Mouse (Mus musculus) neural tube, embryonic 11.5 days (tissue): ENCODE results near the gene Gm14409. TPM values are rescaled to one million over a fixed set of nuclear protein-coding genes. Genes with fewer than 3 reads are reported as not detected.
"Not testable (repeated sequence)": the region's sequence is repeated elsewhere in the genome, so short reads cannot be mapped to it uniquely, and the experiment has no call there.

ENCODE experiments used
- ATAC-seq: fragments of 200-750 bp; cut with Nextera tagmentation; 2 replicates; pipeline ENCODE4 v1.8.0; 2017; ENCODE audit warnings: moderate number of reproducible peaks, mild to moderate bottlenecking, moderate TSS enrichment, moderate library complexity; ENCODE audit not compliant: insufficient read depth, low FRiP score, low TSS enrichment
- DNase-seq: peaks from one replicate; pipeline ENCODE4 v3.0.0-alpha.2; 2015; ENCODE audit warnings: low spot score
- H3K27ac ChIP-seq: fragments of 300-500 bp; sonication (generic); 2 replicates; pipeline ENCODE4 v1.5.1; 2014; ENCODE audit warnings: low read depth, mild to moderate bottlenecking, low read length
- H3K27me3 ChIP-seq: fragments of 300-500 bp; sonication (generic); 2 replicates; pipeline ENCODE4 v1.6.1; 2014; ENCODE audit warnings: mild to moderate bottlenecking, low read length, mixed read lengths; ENCODE audit not compliant: control insufficient read depth, insufficient read depth
- H3K36me3 ChIP-seq: fragments of 300-500 bp; sonication (generic); 2 replicates; pipeline ENCODE4 v1.6.1; 2014; ENCODE audit warnings: mild to moderate bottlenecking, low read length, moderate library complexity, mixed read lengths; ENCODE audit not compliant: control insufficient read depth, insufficient read depth
- H3K4me1 ChIP-seq: fragments of 300-500 bp; sonication (generic); 2 replicates; pipeline ENCODE4 v1.6.1; 2014; ENCODE audit warnings: low read length, mixed read lengths; ENCODE audit not compliant: control insufficient read depth, insufficient read depth
- H3K4me2 ChIP-seq: fragments of 300-500 bp; sonication (generic); 2 replicates; pipeline ENCODE4 v1.6.1; 2014; ENCODE audit warnings: low read depth, mild to moderate bottlenecking, moderate library complexity
- H3K4me3 ChIP-seq: fragments of 300-500 bp; sonication (generic); 2 replicates; pipeline ENCODE4 v1.5.1; 2014; ENCODE audit warnings: low read depth, low read length
- H3K9ac ChIP-seq: fragments of 300-500 bp; sonication (generic); 2 replicates; pipeline ENCODE4 v1.6.1; 2014; ENCODE audit warnings: mild to moderate bottlenecking, low read length
- H3K9me3 ChIP-seq: fragments of 300-500 bp; sonication (generic); 2 replicates; pipeline ENCODE4 v1.6.1; 2016; ENCODE audit warnings: low read length; ENCODE audit not compliant: control insufficient read depth
- WGBS: fragments of 180-500 bp; shearing (Covaris S2); extraction: QIAGEN DNeasy Blood & Tissue Kit; methylation state at CpG from one replicate; pipeline ENCODE4 v1.1.7; 2014; 5-methylcytosine and 5-hydroxymethylcytosine counted together
- polyA plus RNA-seq: library from polyadenylated mRNA; unstranded; fragments of >200 nt; fragmentation: Nextera tagmentation; extraction: Ambion mirVana; gene quantifications from 2 replicates; pipeline ENCODE4 v1.2.1, GENCODE M21; 2014

The Gm14409 gene
- polyA plus RNA-seq = not detected in 2 replicates

DNA sequence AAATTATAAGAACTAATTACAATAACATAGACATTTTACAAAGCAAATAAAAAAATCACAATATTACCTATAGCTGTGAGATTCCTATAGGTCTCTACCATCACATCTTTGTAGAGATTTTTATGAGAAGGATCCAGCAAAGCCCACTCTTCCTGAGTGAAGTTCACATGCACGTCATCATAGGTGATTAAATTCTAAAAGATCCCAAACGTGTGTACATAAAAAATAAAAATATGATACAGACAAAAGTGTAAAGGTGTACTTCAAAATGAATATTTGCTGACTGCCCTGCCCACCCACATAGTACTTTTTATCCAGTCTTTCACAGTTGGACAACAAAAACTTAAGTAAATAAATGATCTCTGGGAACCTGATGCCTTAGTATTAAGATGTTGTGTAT lies at the start of gene Gm14409:
Gm14409 (minus strand) TSS at position 101 of the 400 bp plus-strand sequence.
- not testable (repeated sequence) for H3K36me3 ChIP-seq, DNase-seq, H3K4me1 ChIP-seq, H3K9me3 ChIP-seq, H3K27me3 ChIP-seq, H3K27ac ChIP-seq, ATAC-seq, H3K9ac ChIP-seq, H3K4me2 ChIP-seq, H3K4me3 ChIP-seq
- no CpG with 5 or more reads among the region's 2 CpGs for WGBS

DNA sequence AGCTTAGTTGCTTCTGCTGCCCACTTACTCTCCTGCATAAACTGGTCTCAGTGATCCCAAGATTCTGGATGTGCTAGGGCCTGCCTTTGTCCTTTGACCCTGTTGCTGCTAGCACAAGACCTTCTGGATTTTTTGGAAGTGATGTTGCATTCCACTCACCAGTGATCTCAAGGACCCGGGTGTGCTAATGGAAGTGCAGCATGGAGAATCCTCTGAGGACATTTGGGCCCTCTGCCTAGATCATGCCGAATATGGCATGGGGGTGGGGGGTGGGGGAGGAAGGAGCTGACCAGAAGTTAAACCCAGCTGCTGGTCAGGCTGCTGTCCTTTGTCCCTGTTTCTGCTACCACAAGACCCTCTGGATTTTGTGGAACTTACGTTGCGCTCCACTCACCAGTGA lies 42.8 kb upstream of the Gm14409 start:
- H3K36me3 ChIP-seq, H3K9ac ChIP-seq, H3K27ac ChIP-seq, H3K4me2 ChIP-seq, DNase-seq, H3K9me3 ChIP-seq, H3K4me1 ChIP-seq, H3K4me3 ChIP-seq, H3K27me3 ChIP-seq, ATAC-seq: not testable (repeated sequence)
- WGBS = 91% methylated on average over 4 of the region's 4 CpGs

DNA sequence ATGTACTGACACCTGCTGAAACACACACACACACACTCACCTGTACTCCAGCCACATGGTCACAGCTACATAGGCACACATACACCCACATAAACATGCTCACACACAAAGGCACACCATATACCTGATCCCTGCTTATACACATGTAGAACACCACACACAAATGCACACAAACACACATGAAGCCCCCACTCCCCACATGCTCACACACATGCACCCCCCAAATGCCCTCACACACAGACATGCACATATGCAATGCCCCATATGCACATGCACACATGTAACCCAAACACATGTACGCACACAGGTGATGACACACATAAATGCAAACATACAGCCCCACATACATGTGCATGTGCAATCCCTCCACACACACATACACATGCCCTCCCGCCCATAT lies 38.1 kb upstream of the Gm14409 start:
- WGBS = no CpG with 5 or more reads among the region's 2 CpGs
- not testable (repeated sequence) for H3K4me1 ChIP-seq, H3K9ac ChIP-seq, H3K27ac ChIP-seq, DNase-seq, H3K36me3 ChIP-seq, H3K4me2 ChIP-seq, H3K4me3 ChIP-seq, H3K27me3 ChIP-seq, H3K9me3 ChIP-seq, ATAC-seq

DNA sequence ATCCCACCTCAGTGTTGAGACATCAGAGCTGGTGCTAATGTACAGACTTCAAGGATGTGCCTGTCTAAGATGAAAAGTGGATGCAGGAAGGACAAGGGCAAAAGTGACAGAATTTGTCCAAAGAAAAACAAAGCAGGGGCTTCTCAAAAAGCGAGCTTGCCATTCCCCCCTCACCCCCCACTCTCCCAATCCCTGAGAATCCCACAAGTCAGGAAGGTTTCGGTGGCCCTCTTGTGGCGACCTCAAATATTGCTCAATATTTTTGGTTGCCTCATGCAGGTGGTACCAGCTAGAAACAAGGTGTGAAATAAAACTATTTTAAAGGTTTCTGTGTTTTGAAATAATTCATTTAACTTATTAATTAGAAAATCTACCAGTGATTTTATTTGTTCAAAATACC lies 16.9 kb upstream of the Gm14409 start:
- not testable (repeated sequence) for H3K4me3 ChIP-seq, ATAC-seq, H3K27ac ChIP-seq, H3K36me3 ChIP-seq, H3K27me3 ChIP-seq, DNase-seq, H3K4me1 ChIP-seq, H3K9ac ChIP-seq, H3K9me3 ChIP-seq, H3K4me2 ChIP-seq
- WGBS = 26% methylated on average over 3 of the region's 3 CpGs

DNA sequence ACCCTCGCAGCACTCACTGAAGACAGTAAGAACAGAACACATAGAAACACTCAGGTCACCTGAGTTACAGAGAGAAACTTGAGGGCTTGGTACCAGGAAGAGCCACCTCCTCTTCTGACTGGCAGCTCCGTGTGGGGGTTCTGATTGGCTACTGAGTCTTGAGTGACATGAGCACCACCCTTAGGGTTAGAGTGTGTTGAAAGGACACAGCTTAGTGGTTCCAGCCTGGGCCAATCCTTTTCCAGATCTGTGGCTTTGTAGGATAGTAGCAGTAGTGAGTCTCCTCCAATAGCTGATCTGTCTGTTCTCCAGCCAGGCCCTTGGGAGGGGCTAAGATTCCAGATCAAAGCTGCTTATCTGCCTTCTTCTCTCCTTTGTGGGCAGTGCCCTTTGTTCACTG lies 10.9 kb upstream of the Gm14409 start:
- H3K27ac ChIP-seq, H3K4me3 ChIP-seq, H3K4me2 ChIP-seq, H3K27me3 ChIP-seq, H3K4me1 ChIP-seq, H3K9me3 ChIP-seq, DNase-seq, ATAC-seq, H3K36me3 ChIP-seq, H3K9ac ChIP-seq: not testable (repeated sequence)
- 100% methylated on average over 1 of the region's 2 CpGs for WGBS

DNA sequence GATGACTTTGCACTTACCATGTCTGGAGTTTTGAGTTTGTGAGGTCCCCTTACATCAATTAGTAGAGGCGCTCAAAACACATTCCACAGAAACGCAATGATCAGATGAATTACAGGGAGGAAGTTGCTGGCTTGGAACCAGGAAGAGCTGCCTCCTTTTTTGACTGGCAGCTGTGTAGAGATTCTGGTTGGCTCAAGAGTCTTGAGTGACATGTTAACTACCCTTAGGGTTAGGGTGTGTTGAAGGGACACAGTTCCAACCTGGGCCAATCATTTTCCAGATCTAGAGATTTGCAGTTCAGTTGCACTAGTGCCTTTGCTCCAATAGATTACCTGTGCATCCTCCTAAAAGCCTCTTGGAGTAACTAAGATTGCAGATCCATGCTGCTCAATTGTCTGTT lies 5.4 kb upstream of the Gm14409 start:
- not testable (repeated sequence) for H3K4me2 ChIP-seq, H3K36me3 ChIP-seq, H3K4me3 ChIP-seq, H3K27ac ChIP-seq, H3K9me3 ChIP-seq, ATAC-seq, H3K9ac ChIP-seq, DNase-seq, H3K27me3 ChIP-seq, H3K4me1 ChIP-seq
- 94% methylated on average over 2 of the region's 2 CpGs for whole genome bisulfite sequencing

DNA sequence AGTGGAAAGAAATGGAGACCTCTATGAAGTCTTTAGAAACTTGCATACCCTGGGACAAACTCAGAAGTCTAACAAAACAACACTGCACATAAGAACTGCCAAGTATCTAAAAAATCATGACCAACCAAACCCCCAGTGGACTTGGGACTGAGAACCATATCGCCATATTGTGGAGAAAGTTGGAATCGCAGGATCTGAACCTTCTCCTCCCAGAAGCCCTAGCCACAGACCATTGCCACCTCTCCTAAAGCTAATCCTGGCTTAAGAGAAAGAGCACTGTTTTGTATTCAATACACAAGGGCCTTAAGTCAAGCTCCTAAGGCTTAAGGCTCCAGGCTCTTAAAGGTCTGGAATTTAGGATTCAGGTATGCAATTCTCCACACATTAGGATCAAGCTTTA lies 19.4 kb downstream of the Gm14409 start:
- not testable (repeated sequence) for H3K4me1 ChIP-seq, H3K9ac ChIP-seq, H3K36me3 ChIP-seq, ATAC-seq, H3K27me3 ChIP-seq, H3K9me3 ChIP-seq, H3K27ac ChIP-seq, DNase-seq, H3K4me2 ChIP-seq, H3K4me3 ChIP-seq
- 83% methylated on average over 2 of the region's 2 CpGs for WGBS

DNA sequence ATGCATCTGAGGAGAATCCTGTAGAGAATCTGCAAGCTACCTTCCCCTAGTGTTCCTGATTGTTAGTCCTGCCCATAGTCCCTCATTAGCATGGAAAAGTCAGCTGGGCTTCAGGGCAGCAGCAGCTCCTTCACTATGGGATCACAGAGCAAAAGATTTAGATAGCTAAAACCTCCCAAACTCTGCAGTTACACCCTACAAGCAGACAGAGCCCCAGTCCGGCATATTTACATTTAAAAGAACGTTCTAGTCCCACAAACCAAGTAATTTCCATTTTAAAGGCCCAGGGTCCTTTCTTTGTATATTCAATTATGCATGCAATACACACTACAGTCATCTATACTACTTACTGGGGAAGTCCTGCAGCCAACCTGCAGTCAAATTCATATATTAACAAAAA lies 36.4 kb downstream of the Gm14409 start:
- H3K9ac ChIP-seq, DNase-seq, H3K4me1 ChIP-seq, H3K4me3 ChIP-seq, H3K9me3 ChIP-seq, ATAC-seq, H3K27me3 ChIP-seq, H3K27ac ChIP-seq, H3K36me3 ChIP-seq, H3K4me2 ChIP-seq: not testable (repeated sequence)
- 62% methylated on average over 2 of the region's 2 CpGs for WGBS
